Mouse (Mus musculus) stomach, embryonic 14.5 days (tissue): ENCODE results near the gene Gart. TPM values are rescaled to one million over a fixed set of nuclear protein-coding genes. Genes with fewer than 3 reads are reported as not detected.

ENCODE experiments used
- ATAC-seq: fragments of 200-750 bp; cut with Nextera tagmentation; 2 replicates; pipeline ENCODE4 v1.8.0; 2017; ENCODE audit warnings: low read depth, moderate TSS enrichment; ENCODE audit not compliant: insufficient number of reproducible peaks, insufficient read depth, low FRiP score
- H3K27ac ChIP-seq: fragments of 300-500 bp; sonication (generic); 2 replicates; pipeline ENCODE4 v1.5.1; 2014; ENCODE audit warnings: mild to moderate bottlenecking, low read length, moderate library complexity, mixed read lengths
- H3K27me3 ChIP-seq: fragments of 300-500 bp; sonication (generic); 2 replicates; pipeline ENCODE4 v1.6.1; 2014; ENCODE audit warnings: low read length, control low read depth, mixed read lengths; ENCODE audit not compliant: control insufficient read depth, insufficient read depth
- H3K36me3 ChIP-seq: fragments of 300-500 bp; sonication (generic); 2 replicates; pipeline ENCODE4 v1.6.1; 2014; ENCODE audit warnings: mild to moderate bottlenecking, control low read depth, low read length, moderate library complexity, mixed read lengths; ENCODE audit not compliant: control insufficient read depth, insufficient read depth
- H3K4me1 ChIP-seq: fragments of 300-500 bp; sonication (generic); 2 replicates; pipeline ENCODE4 v1.6.1; 2014; ENCODE audit warnings: low read length, control low read depth, mixed read lengths; ENCODE audit not compliant: control insufficient read depth, insufficient read depth
- H3K4me2 ChIP-seq: fragments of 300-500 bp; sonication (generic); replicated peaks from 2 replicates; pipeline ENCODE4 v1.6.1; 2014; ENCODE audit warnings: low read depth, low read length, control low read depth
- H3K4me3 ChIP-seq: fragments of 300-500 bp; sonication (generic); 2 replicates; pipeline ENCODE4 v1.5.1; 2014; ENCODE audit warnings: low read depth, low read length, control low read depth
- H3K9ac ChIP-seq: fragments of 300-500 bp; sonication (generic); replicated peaks from 2 replicates; pipeline ENCODE4 v1.6.1; 2014; ENCODE audit warnings: low read depth, mild to moderate bottlenecking, control low read depth, low read length, moderate library complexity, mixed read lengths
- H3K9me3 ChIP-seq: fragments of 300-500 bp; sonication (generic); 2 replicates; pipeline ENCODE4 v1.6.1; 2016; ENCODE audit warnings: low read depth, low read length, control low read depth; ENCODE audit not compliant: control insufficient read depth
- WGBS: fragments of 180-500 bp; shearing (Covaris S2); extraction: QIAGEN DNeasy Blood & Tissue Kit; methylation state at CpG from one replicate; pipeline ENCODE4 v1.1.7; 2014; 5-methylcytosine and 5-hydroxymethylcytosine counted together
- polyA plus RNA-seq: library from polyadenylated mRNA; unstranded; fragments of >200 nt; fragmentation: Nextera tagmentation; extraction: Ambion mirVana; gene quantifications from 2 replicates; pipeline ENCODE4 v1.2.1, GENCODE M21; 2014

Gart gene
- 95.8 and 114 TPM in 2 replicates for polyA plus RNA-seq

GRCm38 (mm10) chr16:91646681-91647419 is at the start of gene Gart:
Gart (minus strand) TSS chr16:91646952.
- Histone ChIP-seq H3K9ac (peak within 1 kb of the TSS; percentile 89), H3K27me3 (no peaks in the 10 kb centered on the region), H3K36me3 (peaks cover 6% of the 10 kb centered on the region), H3K27ac (peak within 1 kb of the TSS; percentile 99), H3K4me1 (peaks cover 13% of the 10 kb centered on the region; the same call in 1 of the 2 replicates), H3K9me3 (no peaks in the 10 kb centered on the region), H3K4me3 (peak within 1 kb of the TSS; percentile 70), H3K4me2 (peak within 1 kb of the TSS; percentile 78)
- ATAC-seq = peak; percentile 88
- WGBS = under 1% methylated on average over 59 of the region's 59 CpGs

DNA sequence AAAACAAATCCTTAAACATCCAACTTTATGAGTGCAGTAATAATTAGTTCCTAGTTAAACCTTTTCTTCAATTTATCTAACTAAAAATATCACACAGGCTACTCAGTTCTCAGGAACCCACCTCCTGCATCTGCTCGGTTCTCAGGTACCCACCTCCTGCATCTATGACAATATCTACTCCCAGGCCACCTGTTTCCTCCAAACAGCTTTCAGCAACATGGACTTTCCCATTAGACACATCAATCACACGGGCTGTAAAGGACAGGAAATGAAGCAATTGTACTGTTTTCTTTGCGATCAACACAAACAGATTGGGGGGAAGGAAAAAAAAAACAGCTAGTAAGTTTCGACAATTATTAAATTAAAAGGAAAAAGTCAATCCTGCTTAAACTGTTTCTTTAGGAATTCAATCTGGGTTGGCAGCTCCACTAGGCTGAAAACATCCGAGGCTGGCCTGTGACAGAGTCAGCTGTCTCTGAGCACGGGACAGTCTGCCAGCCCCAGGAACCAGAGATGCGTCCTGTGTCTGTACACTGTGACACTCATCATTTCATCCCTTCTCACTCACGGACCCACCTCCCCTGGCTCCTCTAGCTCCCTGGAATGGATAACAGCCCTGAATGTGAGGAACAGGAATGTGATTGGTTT is 48.5 kb upstream of the Gart start:
- no peak overlapping the region for H3K4me2 ChIP-seq
- H3K27me3 ChIP-seq = no peaks in the 10 kb centered on the region
- no peaks in the 10 kb centered on the region for H3K9me3 ChIP-seq
- no peaks in the 10 kb centered on the region for H3K4me1 ChIP-seq
- no peak overlapping the region for H3K4me3 ChIP-seq
- 56% methylated on average over 8 of the region's 8 CpGs for WGBS
- no peak overlapping the region for H3K27ac ChIP-seq
- H3K9ac ChIP-seq = no peak overlapping the region
- ATAC-seq = no peak
- peaks cover 11% of the 10 kb centered on the region for H3K36me3 ChIP-seq

GRCm38 (mm10) chr16:91694455-91695084 is 47.8 kb upstream of the Gart start:
- H3K4me1 ChIP-seq = no peaks in the 10 kb centered on the region
- WGBS = 32% methylated on average over 14 of the region's 14 CpGs
- no peak overlapping the region for H3K4me2 ChIP-seq
- H3K4me3 ChIP-seq = no peak overlapping the region
- H3K27ac ChIP-seq = no peak overlapping the region
- peaks cover 9% of the 10 kb centered on the region for H3K36me3 ChIP-seq
- H3K27me3 ChIP-seq = no peaks in the 10 kb centered on the region
- H3K9me3 ChIP-seq = no peaks in the 10 kb centered on the region
- peak; percentile 87 for ATAC-seq
- H3K9ac ChIP-seq = no peak overlapping the region

DNA sequence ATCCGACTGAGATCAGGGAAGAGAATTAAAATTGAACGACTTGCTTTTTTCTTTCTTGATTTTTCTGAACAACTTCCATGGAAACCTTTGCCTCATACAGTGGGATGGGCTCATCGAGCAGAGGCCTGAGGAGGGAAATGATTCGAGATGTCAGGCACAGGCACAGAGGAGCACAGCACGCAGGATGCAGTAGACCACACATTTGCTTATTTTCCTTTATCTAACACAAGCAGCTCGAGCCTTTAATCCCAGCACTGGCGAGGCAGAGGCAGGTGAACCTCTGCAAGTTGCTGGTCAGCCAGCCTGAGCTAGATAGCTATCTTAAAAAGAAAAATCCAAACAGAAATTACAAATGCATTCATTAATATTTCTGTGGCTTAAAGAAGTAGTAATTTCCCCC is 43.0 kb upstream of the Gart start:
- H3K36me3 ChIP-seq = peaks cover 4% of the 10 kb centered on the region
- H3K4me1 ChIP-seq = peaks cover 10% of the 10 kb centered on the region
- no peak overlapping the region; the same call in 1 of the 2 replicates for H3K4me2 ChIP-seq
- H3K9ac ChIP-seq = no peak overlapping the region
- no peak for ATAC-seq
- H3K27ac ChIP-seq = no peak overlapping the region
- no peaks in the 10 kb centered on the region for H3K9me3 ChIP-seq
- no peak overlapping the region for H3K4me3 ChIP-seq
- WGBS = 46% methylated on average over 7 of the region's 7 CpGs
- H3K27me3 ChIP-seq = no peaks in the 10 kb centered on the region

DNA sequence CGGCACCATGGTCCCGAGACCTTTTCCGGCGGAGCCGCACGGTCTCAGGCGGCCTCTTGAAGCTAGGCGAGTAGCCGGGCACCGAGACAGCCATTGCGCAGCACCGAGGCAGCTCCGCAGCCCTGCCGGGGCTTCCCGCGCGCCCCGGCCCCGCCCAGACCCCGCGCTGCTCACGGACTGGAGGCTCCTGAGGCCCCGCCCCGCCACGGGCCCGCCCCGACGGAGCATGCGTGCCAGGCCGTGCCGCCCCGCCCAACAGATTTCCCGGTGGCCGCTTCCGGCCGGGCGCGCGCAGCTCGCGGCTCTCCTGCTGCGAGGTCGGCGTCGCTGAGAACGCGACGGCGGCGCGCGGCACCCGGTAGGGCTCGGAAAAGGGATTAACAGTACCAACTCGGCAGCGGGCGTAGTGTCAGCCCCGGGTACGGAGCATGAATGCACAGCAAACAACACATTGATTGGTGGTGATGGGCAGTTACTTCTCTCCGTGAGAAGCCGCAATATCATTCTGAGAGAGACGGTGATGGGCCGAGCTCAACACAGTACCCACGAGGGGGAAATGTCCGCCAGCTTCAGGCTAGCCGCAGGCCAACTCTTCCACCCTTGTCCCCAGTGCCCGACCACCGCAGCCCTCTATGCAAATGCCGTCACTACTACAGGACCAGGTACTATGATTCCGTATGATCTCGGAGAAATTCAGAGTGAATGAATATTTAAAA is 42.0 kb upstream of the Gart start, which contains the start of gene Donson:
TSS of gene Donson (minus strand) at position 152 of the 716 bp plus-strand sequence.
- Histone ChIP-seq H3K36me3 (peaks cover 10% of the 10 kb centered on the region), H3K9me3 (no peaks in the 10 kb centered on the region), H3K27ac (peak within 1 kb of the TSS; percentile 67; the same call in 1 of the 2 replicates), H3K27me3 (no peaks in the 10 kb centered on the region), H3K4me2 (peak within 1 kb of the TSS; percentile 83), H3K4me1 (peaks cover 10% of the 10 kb centered on the region), H3K9ac (peak within 1 kb of the TSS; percentile 81), H3K4me3 (peak within 1 kb of the TSS; percentile 86)
- WGBS = under 1% methylated on average over 70 of the region's 71 CpGs
- ATAC-seq = peak; percentile 97

- 1% methylated on average over 48 of the region's 51 CpGs for WGBS
- peak overlapping the region; percentile 52; the same call in 1 of the 2 replicates for H3K27ac ChIP-seq
- no peaks in the 10 kb centered on the region for H3K27me3 ChIP-seq
- peak; percentile 39; the same call in 1 of the 2 replicates for ATAC-seq
- peak overlapping the region; percentile 83 for H3K4me2 ChIP-seq
- peaks cover 14% of the 10 kb centered on the region for H3K36me3 ChIP-seq
- peaks cover 10% of the 10 kb centered on the region for H3K4me1 ChIP-seq
- peak overlapping the region; percentile 86 for H3K4me3 ChIP-seq
- peak overlapping the region; percentile 81 for H3K9ac ChIP-seq
- no peaks in the 10 kb centered on the region for H3K9me3 ChIP-seq
These were observed 41.4 kb upstream of the Gart start for GRCm38 (mm10) chr16:91688023-91688618.

DNA sequence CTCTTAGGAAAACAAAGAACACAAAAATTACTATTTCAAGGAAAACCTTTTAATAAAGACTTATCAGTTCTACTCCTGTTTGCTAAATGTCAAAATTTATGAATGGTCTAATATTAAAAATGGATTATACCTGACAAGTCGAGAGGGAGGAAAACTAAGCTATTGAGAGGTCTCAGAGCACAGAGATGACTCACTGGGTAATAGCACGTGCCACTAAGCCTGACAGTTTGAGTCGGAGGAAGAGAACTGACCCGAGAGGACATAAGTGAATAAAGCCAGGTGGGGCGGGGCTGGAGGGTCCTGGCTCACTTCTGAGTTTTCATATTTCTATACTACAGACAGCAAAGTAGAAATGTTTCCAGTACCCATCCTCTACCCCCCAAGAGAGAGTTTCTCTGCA is 39.6 kb upstream of the Gart start:
- Histone ChIP-seq H3K9ac (no peak overlapping the region), H3K36me3 (peaks cover 23% of the 10 kb centered on the region), H3K4me3 (no peak overlapping the region), H3K27ac (no peak overlapping the region), H3K4me2 (no peak overlapping the region), H3K27me3 (no peaks in the 10 kb centered on the region), H3K4me1 (peaks cover 10% of the 10 kb centered on the region), H3K9me3 (no peaks in the 10 kb centered on the region)
- 66% methylated on average over 5 of the region's 5 CpGs for WGBS
- ATAC-seq = no peak
